Mouse (Mus musculus) heart, embryonic 10.5 days (tissue): ENCODE data around the gene Egfr. TPM values are rescaled to one million over a fixed set of nuclear protein-coding genes. Genes with fewer than 3 reads are reported as not detected.

Source experiments
- DNase-seq: peaks from one replicate; pipeline ENCODE4 v3.0.0-alpha.2; 2017; ENCODE audit warnings: low spot score
- H3K27ac ChIP-seq: fragments of 300-500 bp; sonication (generic); 2 replicates; pipeline ENCODE4 v1.5.1; 2016; ENCODE audit warnings: mild to moderate bottlenecking
- H3K27me3 ChIP-seq: fragments of 300-500 bp; sonication (generic); 2 replicates; pipeline ENCODE4 v1.6.1; 2016; ENCODE audit warnings: mild to moderate bottlenecking; ENCODE audit not compliant: poor library complexity, insufficient read depth, severe bottlenecking
- H3K36me3 ChIP-seq: fragments of 300-500 bp; sonication (generic); 2 replicates; pipeline ENCODE4 v1.6.1; 2016; ENCODE audit warnings: mild to moderate bottlenecking, moderate library complexity
- H3K4me1 ChIP-seq: fragments of 300-500 bp; sonication (generic); 2 replicates; pipeline ENCODE4 v1.6.1; 2016; ENCODE audit warnings: mild to moderate bottlenecking
- H3K4me3 ChIP-seq: fragments of 300-500 bp; sonication (generic); 2 replicates; pipeline ENCODE4 v1.5.1; 2016; ENCODE audit warnings: mild to moderate bottlenecking, moderate library complexity
- H3K9me3 ChIP-seq: fragments of 300-500 bp; sonication (generic); 2 replicates; pipeline ENCODE4 v1.6.1; 2016; ENCODE audit warnings: mild to moderate bottlenecking, moderate library complexity
- WGBS: fragments of 180-500 bp; shearing (Covaris S2); methylation state at CpG from one replicate; pipeline ENCODE4 v1.1.7; 2016; 5-methylcytosine and 5-hydroxymethylcytosine counted together
- polyA plus RNA-seq: library from polyadenylated mRNA; unstranded; fragments of >200 nt; fragmentation: Nextera tagmentation; extraction: Ambion mirVana; gene quantifications from 2 replicates; pipeline ENCODE4 v1.2.1, GENCODE M21; 2016

The Egfr gene
- 1.9 and 3.1 TPM in 2 replicates for polyA plus RNA-seq

DNA sequence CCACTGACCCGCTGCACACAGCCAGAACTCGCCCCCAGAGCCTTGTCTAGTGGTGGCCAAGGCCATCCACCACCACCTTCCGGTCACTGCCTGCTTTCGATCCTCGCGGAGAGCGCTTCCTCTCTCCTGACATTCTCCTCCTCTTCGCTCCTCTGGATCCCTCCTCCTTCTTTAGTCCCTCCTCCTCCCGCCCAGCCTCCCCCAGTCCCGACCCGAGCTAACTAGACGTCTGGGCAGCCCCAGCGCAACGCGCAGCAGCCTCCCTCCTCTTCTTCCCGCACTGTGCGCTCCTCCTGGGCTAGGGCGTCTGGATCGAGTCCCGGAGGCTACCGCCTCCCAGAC is at the start of gene Egfr:
Gene Egfr (plus strand): TSS at position 197 of the 342 bp plus-strand sequence.
- H3K4me3 ChIP-seq = peak within 1 kb of the TSS; percentile 77
- H3K27me3 ChIP-seq = peaks cover 52% of the 10 kb centered on the region
- peak within 1 kb of the TSS; percentile 64 for H3K27ac ChIP-seq
- 0% methylated on average over 21 of the region's 21 CpGs for WGBS
- peak; percentile 78 for DNase-seq
- H3K4me1 ChIP-seq = peaks cover 11% of the 10 kb centered on the region; the same call in 1 of the 2 replicates
- H3K9me3 ChIP-seq = no peaks in the 10 kb centered on the region
- H3K36me3 ChIP-seq = no peaks in the 10 kb centered on the region

DNA sequence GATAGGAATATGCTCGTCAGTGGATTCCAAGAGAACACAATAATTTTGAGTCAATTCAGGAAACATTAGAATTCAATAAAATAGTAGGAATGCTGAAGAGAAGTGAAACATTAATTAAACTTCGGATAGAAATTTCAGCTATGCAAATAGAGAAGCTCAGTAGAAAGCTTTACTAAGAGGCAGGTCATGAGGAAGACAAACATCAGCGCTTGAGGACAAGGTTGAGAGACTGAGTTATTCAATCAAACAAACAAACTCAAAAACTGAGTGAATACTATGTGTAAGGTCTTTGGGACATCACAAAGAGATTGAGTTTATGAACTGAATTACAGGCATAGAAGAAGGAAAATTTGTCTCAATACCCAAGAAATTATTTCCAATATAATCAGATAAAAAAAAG is 48.8 kb upstream of the Egfr start:
- Histone ChIP-seq H3K27me3 (no peaks in the 10 kb centered on the region), H3K4me3 (no peak overlapping the region), H3K9me3 (no peaks in the 10 kb centered on the region), H3K4me1 (no peaks in the 10 kb centered on the region), H3K27ac (no peak overlapping the region), H3K36me3 (no peaks in the 10 kb centered on the region)
- WGBS = 80% methylated on average over 3 of the region's 3 CpGs
- DNase-seq = no peak

DNA sequence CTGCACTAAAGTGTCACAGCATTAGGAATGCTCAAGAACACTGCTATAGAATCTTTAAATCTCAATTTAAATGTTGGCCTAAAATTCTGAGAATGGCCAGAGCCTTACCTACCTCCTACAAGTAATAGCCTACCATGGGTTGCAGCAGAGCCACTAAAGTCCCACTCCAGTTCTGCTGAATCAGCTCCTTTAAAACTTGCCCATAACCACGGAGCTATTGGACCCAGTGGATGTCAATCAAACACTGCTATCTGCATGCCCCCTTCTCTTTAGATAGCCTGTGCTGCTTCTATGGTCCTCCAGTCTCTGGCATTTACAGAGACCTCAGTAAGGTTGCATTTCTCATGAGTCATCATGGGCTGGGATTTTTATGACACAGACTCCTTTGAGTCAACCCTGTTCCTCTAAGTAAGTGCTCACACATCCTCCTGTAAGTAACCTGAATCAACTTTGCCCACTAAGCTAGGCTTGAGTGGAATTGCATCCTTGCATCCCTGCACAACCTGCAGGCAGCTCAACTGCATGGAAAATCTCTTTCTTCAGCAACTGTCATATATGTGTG is 16.8 kb upstream of the Egfr start:
- DNase-seq = no peak
- Histone ChIP-seq H3K4me1 (no peaks in the 10 kb centered on the region), H3K27me3 (no peaks in the 10 kb centered on the region), H3K27ac (no peak overlapping the region), H3K36me3 (no peaks in the 10 kb centered on the region), H3K4me3 (no peak overlapping the region), H3K9me3 (no peaks in the 10 kb centered on the region)
- WGBS = 31% methylated on average over 1 of the region's 1 CpGs

DNA sequence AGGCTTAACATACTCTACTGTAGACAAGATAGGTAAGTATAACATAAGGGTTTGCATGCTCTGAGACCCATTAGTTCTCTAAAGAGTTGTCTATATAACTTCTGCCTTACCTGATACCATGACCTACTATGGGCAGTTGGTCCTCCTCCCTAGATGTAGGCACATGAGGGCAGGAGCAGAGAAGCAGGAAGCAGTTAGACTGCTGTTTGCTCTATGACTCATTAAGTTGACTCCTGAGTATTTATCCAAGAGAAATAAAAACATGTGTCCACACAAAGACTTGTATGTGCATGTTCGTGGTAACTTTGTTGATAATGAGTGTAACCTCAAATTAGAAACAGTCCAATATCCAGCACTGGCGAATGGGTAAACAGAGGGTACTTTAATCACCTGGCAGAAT is 14.7 kb upstream of the Egfr start:
- H3K27ac ChIP-seq = no peak overlapping the region
- H3K9me3 ChIP-seq = no peaks in the 10 kb centered on the region
- no peak overlapping the region for H3K4me3 ChIP-seq
- no peaks in the 10 kb centered on the region for H3K4me1 ChIP-seq
- H3K36me3 ChIP-seq = no peaks in the 10 kb centered on the region
- DNase-seq = no peak
- H3K27me3 ChIP-seq = no peaks in the 10 kb centered on the region
- 74% methylated on average over 2 of the region's 2 CpGs for WGBS

DNA sequence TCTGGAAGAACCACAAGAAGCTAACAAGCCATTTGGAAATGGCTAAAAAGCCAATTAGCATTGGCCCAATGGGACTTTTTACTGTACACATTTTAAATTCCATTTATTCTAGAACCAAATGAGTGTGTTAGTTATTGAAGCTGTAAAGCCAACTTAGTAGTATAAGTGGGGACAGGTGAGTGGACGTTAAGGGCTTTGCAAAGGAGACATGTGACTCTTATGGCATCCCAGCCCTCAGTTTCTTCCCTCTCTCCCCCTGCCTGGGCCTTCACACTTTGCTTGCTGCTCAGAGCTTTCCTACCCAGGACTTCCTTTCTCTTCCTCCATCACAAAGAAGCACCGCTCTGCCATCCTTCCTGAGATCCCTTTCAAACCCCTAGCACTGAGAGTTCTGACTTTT is 13.3 kb upstream of the Egfr start:
- Histone ChIP-seq H3K27me3 (no peaks in the 10 kb centered on the region), H3K9me3 (no peaks in the 10 kb centered on the region), H3K27ac (no peak overlapping the region), H3K36me3 (no peaks in the 10 kb centered on the region), H3K4me3 (no peak overlapping the region), H3K4me1 (no peaks in the 10 kb centered on the region)
- WGBS = 67% methylated on average over 2 of the region's 2 CpGs
- no peak for DNase-seq

DNA sequence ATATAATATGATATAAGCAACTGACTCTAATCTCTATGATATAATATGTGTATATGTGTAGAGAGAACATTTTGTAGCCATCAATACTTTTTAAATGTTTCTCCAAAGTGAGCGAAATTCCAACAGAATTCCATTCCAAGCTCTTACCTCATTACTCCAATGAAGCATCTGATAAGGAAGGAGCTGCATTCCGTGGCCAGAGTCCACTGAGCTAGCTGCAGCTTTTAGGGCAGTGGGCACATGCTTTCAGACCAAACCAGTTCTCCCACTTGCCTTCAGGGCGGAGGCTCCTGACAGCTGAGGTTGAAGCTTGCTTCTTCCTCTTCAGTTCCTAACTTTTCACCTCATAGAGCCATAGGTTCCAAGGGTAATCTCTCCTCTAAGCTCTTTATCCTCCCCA is 12.8 kb upstream of the Egfr start:
- no peaks in the 10 kb centered on the region for H3K4me1 ChIP-seq
- no peaks in the 10 kb centered on the region for H3K9me3 ChIP-seq
- no peak overlapping the region for H3K4me3 ChIP-seq
- WGBS = 44% methylated on average over 3 of the region's 3 CpGs
- H3K27me3 ChIP-seq = no peaks in the 10 kb centered on the region
- DNase-seq = no peak
- no peaks in the 10 kb centered on the region for H3K36me3 ChIP-seq
- H3K27ac ChIP-seq = no peak overlapping the region

DNA sequence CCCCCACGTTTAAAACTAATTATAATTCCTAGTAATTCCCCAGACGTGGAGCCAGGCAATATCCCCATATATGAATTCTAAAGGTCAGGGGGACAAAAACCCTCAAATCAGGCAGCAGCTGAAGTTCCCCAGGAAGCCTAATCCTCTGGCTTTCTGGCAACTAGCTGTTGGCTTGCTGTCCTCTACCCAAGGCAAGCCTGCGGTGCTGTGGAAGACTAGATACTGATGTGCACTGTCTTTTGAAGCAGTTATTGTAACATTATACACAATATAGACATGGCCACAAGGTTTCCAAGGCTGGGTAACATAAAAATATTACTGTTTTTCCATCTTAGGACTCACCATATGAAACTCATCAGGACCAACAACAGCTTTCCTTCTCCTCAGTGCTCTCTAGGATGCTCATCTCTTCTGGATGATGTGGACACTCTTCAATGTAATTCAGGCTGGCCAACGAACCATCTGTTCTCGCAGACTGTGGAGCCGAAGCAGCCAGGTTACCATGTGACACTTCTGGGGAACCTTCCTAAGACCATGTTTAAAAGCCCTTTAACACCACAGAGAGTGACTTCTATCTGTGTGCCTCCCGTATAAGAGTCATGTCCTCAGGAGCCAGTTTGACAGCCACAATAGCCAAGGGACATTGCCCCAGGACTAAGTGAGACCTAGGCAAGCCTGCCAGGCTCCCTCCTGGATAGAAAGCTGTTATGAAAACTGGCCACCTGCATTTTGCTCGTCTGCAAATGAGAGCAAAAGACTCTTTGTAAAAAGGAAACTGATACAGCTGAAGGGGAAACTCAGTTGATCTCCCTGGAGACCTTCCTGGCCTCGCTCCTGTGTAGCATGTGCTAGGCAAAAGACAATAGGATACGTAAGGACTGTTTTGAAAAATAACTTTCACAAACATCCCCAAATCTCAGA is 11.1 kb upstream of the Egfr start:
- 67% methylated on average over 10 of the region's 10 CpGs for WGBS
- Histone ChIP-seq H3K4me3 (no peak overlapping the region), H3K36me3 (no peaks in the 10 kb centered on the region)

DNA sequence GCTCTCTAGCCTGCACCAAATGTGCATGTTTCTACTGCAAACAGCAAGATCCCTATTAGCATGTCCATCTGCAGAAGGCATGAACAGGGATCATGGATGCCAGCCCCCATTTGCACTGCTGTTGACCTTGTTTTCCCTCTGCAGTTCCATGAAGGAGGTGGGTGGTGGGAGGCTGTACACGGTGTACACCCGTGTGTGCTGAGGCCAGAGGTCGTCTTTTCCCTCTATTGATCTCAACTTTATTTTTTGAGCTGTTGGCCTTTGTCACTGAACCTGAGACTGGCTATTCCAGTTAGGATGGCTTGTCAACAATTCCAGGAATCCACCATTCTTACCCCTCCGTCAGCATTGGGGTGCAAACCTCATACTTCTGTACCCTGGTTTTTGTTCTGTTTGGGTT is 9.8 kb upstream of the Egfr start:
- Histone ChIP-seq H3K27ac (no peak overlapping the region), H3K9me3 (no peaks in the 10 kb centered on the region), H3K36me3 (no peaks in the 10 kb centered on the region), H3K27me3 (no peaks in the 10 kb centered on the region), H3K4me1 (no peaks in the 10 kb centered on the region), H3K4me3 (no peak overlapping the region)
- 80% methylated on average over 4 of the region's 4 CpGs for WGBS
- no peak for DNase-seq

More for the DNA sequence above, 11.1 kb upstream of the Egfr start:
- Histone ChIP-seq H3K27me3 (no peaks in the 10 kb centered on the region), H3K27ac (no peak overlapping the region), H3K4me1 (no peaks in the 10 kb centered on the region), H3K9me3 (no peaks in the 10 kb centered on the region)
- no peak for DNase-seq

DNA sequence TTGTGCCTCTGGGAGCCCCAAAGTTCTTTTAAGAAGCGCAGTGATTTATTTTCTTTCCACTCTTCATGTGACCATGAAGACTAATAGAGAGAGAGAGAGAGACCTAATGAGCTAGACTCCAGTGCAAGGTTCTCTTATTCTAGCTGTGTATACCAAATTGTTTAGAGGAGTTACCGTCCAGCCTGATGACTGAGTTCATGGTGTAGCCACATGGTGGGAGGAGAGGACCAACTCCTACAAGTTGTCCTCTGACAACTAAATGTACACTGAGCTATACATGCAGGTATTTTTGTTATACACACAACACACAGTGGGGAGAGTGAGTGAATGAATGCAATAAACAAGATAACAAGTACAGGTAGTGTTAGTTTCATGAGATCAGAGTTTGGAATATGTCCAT is 9.2 kb upstream of the Egfr start:
- DNase-seq = no peak
- H3K27ac ChIP-seq = no peak overlapping the region
- H3K9me3 ChIP-seq = no peaks in the 10 kb centered on the region
- no peak overlapping the region for H3K4me3 ChIP-seq
- H3K27me3 ChIP-seq = no peaks in the 10 kb centered on the region
- 80% methylated on average over 2 of the region's 2 CpGs for WGBS
- no peaks in the 10 kb centered on the region for H3K4me1 ChIP-seq
- H3K36me3 ChIP-seq = no peaks in the 10 kb centered on the region

DNA sequence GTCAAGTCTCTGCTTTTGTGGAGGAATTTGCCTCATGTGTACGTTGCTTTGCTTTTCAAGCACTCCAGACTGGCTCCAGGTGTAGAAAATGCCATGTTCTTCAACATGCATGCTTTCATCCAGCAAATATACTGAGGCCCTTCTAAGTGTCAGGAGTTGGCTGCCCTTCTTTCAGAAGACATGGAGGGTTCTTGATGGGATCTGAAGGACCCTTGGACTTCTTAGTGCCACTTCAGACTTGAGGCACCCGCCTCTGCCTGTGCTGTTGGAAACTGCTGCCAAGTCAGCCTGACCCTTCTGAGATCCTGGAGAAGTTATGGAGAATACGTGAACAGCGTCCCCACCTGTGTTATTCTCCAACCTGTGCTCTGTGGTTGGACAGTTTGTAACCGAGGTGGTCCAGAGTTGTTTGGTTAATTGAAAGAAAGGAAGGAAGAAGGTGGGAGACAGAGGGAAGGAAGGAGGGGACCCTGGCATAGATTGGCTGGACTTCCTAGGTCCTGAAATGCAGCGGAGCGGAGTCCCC is 483 bp upstream of the Egfr start:
- H3K27ac ChIP-seq = peak overlapping the region; percentile 64; the same call in 1 of the 2 replicates
- no peak for DNase-seq
- H3K4me3 ChIP-seq = peak overlapping the region; percentile 77
- peaks cover 48% of the 10 kb centered on the region for H3K27me3 ChIP-seq
- WGBS = 35% methylated on average over 7 of the region's 7 CpGs
- peaks cover 11% of the 10 kb centered on the region; the same call in 1 of the 2 replicates for H3K4me1 ChIP-seq
- H3K36me3 ChIP-seq = no peaks in the 10 kb centered on the region
- H3K9me3 ChIP-seq = no peaks in the 10 kb centered on the region

DNA sequence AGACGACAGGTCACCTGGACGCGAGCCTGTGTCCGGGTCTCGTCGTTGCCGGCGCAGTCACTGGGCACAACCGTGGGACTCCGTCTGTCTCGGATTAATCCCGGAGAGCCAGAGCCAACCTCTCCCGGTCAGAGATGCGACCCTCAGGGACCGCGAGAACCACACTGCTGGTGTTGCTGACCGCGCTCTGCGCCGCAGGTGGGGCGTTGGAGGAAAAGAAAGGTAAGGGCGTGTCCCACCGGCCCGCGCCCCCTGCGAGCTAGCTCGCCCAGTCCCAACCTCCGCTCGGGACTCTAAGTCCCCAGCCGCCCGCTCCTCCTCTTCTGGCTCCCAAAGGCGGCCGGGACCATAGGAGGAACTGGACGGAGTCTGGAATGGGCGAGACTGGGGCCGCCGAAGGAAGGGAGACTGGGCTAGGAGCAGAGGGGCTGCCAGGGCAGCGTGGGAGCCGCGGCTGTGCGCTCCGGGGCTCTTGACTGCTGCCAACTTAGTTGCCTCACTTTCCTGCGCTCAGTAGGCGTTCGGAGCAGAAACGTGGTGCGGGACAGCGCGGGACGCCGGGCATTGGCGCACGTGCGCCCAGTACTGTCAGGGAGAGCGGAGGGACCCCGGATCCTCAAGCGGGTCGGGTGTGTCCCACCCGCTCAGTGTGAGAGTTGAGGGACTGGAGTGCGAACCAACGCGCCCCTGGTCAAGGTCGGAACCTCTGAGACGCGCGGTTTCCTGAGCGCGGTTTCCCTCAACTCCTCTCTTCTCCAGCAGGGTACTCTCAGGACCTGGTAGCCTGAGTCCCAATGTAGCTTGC is 548 bp downstream of the Egfr start:
- Histone ChIP-seq H3K4me1 (peaks cover 11% of the 10 kb centered on the region; the same call in 1 of the 2 replicates), H3K4me3 (peak overlapping the region; percentile 77), H3K27me3 (peaks cover 56% of the 10 kb centered on the region), H3K27ac (peak overlapping the region; percentile 64), H3K36me3 (no peaks in the 10 kb centered on the region), H3K9me3 (no peaks in the 10 kb centered on the region)
- WGBS = under 1% methylated on average over 68 of the region's 68 CpGs
- DNase-seq = no peak

DNA sequence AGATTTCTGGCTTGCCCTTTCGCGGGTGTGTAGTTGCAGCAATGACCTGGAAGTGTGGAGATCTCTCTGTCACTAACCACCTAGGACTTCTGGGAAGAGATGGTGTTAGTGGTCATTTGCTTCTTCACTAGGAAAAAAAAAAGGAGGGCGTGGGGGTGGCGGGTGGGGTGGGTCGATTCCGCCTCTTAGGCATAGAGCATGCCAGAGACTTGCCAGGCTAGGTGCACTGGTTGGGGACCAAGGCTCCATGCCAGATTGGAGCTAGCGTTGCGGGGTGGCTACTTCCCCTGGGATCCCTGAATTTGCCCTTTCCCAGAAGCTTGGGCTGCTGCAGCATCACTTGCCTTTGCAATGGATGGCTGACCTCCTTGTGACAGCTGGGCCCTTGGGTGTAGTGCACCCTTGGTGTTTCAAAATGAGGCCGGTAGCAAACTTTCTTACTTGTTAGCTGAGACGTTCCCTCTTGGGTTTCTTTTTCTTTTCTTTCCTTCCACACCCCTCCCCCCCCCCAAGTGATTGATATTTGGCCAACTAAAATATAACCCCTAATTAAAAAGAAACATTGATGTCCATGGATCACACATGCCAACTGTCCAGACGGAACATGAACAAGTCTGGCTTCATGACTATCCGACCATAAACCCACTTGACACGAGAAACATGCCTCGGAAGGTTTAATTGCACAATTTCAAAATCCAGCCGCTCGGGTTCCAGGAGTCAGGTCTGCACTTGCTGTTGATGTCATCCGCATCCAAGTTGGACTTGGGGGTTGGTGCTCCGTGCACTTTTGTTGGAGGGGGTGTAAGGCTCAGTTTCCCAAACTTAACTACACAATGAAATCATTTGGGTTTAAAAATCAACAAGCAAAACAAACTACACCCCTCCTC is 1.4 kb downstream of the Egfr start:
- peaks cover 56% of the 10 kb centered on the region for H3K27me3 ChIP-seq
- peaks cover 11% of the 10 kb centered on the region; the same call in 1 of the 2 replicates for H3K4me1 ChIP-seq
- 39% methylated on average over 18 of the region's 18 CpGs for WGBS
- peak overlapping the region; percentile 64; the same call in 1 of the 2 replicates for H3K27ac ChIP-seq
- peak overlapping the region; percentile 77 for H3K4me3 ChIP-seq
- no peaks in the 10 kb centered on the region for H3K9me3 ChIP-seq
- no peak for DNase-seq
- no peaks in the 10 kb centered on the region for H3K36me3 ChIP-seq
